Mouse (Mus musculus) cerebellum, adult 9-10 months (tissue): ENCODE measurements around the gene Rgma.

Experiments
- DNase-seq: peaks from one replicate; pipeline ENCODE4 v3.0.0; 2022

Gene Rgma

DNA sequence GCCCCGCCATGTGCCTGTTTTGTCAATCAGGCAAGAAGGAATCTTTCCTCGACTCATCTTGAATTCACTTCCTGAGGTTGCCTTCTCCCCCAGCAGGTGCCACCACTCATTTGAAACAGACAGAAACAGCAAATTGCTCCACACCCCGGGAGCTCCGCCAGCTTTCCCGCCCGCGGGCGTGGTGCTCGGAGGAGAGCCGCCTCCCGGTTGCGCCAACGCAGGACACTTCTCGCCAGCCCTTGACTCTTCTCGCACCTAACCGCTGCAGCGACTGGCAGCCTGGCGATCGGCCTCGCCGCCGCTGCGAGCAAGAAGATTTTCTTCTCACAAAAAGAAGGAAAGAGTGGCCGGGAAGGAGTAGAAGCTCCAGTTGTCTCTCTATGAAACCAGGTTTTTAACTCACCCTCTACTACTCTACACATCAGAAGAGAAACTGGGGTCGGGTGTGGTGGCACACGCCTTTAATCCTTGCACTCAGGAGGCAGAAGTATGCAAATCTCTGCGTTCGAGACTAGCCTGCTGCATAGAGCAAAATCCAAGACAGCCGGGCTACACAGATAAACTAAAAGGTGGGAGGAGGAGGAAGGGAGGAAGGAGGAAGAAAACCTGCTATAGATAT, 2.8 kb upstream of the Rgma start:
- DNase-seq = no peak

DNA sequence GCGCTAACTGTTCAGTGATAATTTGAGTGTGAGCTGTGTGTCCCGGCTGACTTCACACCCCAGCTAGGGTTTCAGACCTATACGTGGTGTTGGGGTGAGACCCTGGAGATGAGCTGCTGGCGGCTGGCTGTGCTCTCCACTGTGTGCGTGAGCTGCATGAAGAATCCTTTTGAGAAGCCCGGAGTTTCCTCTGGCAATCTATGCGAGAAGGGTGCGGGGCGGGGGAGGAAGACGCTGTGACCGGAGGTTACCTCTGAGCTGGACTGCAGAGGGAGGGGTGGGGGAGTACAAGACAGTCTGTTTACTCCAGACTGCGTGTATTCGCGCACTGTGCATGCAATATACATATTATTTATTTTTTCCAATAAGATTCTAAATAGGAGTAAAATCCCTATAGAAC, 582 bp upstream of the Rgma start:
- no peak for DNase-seq

DNA sequence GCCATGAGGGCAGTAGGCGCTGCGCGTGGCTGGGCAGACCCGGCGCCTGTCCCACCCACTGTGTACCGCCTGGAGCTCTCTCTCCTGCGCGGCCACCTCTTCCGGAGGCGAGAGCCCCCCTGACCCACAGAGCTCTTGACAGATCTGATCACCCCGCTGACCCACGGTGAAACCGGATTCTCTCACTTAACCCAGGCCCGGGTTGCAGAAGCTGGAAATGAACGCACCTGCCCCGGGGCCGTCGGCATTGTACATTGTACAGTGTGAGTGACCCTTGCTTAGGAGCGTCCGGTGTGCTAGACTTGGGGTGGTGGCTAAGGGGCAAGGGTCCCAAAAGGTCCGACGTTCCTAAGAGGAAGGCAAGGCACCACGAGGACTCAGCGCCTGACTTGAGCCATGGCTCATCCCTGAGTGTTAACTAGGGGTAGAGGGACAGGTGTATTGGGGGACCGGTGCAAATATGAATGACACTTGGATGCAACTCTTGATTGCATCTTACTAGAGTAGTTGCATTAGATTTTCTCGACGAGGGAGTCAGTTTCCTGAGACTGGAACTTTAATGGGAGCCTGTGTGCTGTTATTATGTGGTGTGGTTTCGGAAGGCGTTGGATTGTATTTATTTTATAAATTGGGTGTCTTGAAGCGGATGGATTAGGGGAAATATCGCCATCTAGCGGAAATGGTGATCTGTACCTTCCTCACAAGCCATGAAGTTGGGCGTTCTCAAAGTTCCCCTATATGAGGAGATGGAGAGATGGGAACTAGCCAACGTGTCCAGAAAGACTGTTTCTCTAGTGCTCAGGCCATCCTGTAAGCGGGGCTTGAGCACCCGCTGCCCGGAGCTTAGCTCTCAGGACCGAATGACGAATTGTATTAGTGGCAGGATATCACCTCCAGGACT, 1.0 kb downstream of the Rgma start:
- DNase-seq = peak; percentile 89

DNA sequence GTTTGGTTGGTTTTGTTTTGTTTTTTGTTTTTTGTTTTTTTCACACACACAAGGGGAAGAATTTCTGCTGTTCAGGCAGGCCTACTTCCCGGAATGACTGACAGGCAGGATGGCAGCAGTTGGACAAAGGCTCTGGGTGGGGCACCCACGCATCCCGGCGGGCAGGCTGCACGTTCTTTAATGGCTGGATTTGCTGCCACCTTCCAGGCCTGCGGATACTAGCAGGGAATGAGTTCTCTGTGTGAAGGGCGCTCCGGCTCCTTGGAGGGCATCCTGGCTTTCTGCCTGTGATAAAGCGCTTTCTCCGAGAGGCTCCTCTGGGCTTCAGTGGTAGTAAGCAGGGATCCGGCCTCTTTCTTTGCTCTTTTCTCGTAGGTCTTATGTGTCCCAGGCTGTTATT, 2.0 kb downstream of the Rgma start:
- DNase-seq = no peak

DNA sequence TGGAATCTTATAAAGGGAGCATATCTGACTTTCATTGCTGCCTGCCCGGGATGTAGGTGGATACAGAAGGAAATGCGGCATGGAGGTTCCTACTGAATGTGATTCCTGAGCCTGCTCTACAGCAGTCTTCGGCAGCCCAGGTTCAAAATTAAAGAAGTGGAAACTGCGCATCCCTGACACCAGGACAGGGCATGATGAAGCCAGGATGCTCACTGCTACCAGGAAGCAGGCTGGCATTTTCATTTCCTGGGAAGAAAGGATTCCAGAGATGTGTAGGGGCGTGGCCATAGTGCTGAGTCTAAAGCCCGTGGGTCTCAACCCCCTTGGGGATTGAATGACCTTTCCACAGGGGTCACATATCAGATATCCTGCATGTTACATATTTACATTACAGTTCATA, 2.7 kb downstream of the Rgma start:
- no peak for DNase-seq

DNA sequence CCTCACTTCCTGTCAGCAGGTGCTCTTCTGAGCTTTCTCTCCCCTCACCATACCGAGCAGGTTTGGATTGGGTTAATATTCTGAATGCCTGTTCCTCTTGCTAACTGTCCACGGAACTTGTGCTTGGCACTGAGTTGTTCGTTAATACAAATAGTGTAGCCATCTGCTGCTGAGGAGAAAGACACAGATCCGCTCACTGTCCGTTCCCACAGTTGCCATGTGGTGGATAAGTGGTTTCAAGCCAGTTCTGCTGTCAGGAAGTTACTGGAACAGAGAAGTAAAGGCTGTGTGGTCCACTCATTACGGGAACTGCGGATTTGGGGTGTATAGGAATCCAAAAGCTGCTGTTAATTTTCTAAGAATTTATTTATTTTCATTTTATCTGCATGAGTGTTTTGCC, 7.5 kb downstream of the Rgma start:
- DNase-seq = no peak

DNA sequence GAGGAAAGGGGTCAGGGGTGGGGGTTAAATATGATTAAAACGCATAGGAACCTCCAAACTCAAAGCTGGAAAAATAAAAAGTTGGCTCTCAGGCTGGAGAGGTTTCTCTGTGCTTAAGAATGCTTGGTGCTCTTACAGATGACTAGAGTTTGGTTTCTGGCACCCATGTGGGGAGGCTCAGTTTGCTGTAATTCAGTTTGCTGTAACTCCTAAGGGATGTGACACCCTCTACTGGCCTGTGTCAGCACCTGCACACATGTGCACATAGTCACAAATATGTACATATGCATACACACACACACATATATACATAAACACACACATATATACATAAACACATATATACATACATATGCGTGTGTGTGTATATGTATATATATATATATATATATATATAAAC, 13.6 kb downstream of the Rgma start:
- no peak for DNase-seq

DNA sequence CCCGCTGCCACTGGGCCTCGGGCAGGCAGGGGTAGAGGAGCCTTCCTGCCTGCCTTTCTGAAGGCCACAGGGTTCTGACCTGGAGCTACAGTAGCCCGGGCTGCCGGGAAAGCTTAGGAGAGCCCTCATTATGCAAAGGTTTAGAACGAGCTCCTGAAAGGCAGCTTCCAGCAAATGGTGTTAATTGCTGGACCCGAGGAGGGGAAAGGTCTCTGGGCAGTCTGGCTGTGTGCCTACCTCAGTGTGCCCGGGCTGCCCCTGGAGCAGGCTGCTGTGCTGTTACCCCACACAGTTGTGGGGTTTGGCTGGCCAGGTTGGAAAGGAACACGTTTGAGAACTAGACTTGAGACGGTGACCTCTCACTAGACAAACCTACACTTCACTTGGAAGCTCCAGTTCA, 14.1 kb downstream of the Rgma start:
- DNase-seq = no peak

DNA sequence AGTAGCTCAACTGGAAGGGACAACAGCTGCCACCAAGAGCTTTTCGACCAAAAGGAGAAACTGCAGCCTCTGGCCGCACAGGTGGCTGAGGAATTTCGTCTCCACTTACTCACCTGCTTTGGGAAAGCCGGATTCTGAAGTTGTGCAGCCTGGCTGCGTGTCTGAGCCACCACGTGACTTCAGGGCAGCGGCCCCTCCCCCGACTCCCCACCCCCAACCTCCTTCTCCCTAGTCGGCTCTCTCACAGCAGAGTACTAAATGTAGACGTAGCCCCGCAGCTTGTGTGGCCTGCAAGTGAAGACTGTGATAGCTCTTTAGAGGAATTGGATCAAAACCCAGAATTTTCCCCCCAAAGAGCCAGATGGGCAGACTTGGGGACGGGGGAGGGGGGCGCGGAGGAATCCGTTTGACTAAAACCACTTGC, 14.6 kb downstream of the Rgma start:
- DNase-seq = no peak

DNA sequence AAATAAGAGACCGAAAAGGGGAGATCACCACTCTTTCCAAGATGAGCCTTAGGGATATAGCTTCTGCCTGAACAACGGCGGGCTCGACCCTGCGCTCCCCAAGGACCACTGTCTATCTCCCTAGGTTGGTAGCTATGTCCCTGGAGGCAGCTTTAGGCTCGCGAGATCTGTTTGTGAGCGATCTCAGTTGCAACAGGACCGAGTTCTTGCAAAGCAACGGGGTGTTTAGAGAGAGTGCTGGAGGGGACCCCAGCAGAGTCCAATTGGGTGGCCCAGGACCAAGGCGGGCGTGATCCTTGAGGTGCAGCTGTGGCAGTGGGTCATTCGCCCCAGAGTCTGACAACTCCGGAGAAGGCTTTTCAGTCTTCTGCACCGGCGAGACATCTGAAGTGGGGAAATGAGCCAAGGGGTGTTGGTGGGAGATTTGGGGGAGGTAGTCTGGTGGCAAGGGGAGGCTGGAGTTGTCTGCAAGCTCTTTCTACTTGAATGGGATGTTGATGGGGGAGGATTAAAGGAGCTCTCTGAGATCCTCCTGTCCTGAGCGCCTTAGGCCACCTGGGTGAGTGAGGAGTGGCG, 15.2 kb downstream of the Rgma start:
- DNase-seq = no peak

DNA sequence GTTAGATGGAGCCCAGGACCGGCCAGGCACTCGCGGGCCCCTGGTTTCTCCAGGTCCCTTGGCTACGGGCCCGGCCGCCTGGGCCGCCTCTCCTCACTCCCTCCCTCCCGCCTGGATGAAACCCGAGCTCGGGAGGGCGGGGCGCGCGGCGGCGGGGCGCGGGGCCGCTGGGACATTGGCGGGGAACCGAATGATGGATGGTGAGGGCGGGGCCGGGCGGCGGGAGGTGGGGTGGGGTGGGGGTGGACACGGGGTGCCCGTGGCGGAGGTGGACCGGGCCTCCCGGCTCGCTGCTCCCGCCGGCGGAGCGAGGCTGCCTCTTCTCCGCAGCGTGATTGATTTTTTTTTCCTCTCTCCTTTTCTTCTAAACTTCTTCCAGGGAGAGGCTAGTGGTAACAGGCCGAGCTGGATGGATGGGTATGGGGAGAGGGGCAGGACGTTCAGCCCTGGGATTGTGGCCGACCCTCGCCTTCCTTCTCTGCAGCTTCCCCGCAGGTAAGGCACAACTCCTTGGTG, 15.8 kb downstream of the Rgma start:
- peak; percentile 81 for DNase-seq

DNA sequence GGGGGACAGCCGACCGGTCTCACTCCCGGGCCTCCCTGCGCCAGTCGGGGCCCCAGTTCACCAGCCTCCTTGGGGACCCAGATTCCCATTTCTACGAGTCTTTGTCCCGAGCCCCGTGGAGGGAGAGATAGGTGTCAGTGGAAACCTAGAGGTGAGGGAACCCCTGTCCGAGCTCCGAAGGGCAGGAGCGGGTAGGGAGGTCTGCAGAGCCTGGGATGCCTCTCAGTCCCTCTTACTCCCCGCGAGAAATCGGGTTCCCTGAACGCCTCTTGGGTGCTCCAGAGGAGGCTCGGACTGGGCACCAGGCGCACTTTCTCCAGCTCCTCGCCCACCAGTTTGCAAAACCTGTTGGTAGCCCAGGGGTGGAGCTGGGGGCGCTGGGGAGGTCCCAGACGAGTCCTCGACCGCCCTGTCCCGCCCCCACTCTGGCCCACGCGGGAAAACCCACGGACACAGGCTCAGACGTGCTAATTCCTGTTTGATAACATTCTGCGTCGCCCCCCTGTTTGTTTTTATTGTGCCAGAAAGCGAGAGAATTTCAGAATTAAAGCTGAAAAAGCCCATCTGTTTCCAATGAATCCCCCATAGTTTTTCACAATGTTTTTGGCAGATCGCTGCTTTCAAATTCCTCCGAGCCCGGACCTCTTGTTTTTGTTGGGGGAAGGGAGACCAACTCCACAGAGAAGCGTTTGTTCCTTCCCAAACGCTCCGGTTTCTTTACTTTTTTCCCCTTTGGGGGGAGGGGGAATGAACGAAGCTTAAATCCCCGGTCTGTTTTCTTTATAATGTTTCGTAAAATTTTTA, 16.4 kb downstream of the Rgma start:
- DNase-seq = no peak

DNA sequence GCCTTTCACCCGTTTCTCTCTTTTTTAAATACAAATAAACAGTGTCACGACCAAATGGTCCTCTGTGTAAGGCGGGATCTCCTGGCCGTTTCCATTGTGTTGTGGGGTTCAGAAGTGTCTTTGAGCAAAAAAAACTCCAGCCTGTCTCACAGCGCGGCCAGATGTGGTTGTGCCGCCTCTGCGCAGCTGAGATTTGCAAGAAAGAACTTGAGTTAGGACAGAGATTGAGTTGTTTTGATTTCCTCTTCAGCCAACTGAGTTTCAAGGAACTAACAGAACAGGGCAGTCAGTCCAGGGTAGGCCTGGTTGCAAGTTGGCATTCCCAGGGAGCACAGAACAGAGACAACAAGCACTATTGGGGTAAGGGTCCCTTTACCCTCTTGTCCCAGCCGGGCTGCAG, 17.1 kb downstream of the Rgma start:
- DNase-seq = no peak

DNA sequence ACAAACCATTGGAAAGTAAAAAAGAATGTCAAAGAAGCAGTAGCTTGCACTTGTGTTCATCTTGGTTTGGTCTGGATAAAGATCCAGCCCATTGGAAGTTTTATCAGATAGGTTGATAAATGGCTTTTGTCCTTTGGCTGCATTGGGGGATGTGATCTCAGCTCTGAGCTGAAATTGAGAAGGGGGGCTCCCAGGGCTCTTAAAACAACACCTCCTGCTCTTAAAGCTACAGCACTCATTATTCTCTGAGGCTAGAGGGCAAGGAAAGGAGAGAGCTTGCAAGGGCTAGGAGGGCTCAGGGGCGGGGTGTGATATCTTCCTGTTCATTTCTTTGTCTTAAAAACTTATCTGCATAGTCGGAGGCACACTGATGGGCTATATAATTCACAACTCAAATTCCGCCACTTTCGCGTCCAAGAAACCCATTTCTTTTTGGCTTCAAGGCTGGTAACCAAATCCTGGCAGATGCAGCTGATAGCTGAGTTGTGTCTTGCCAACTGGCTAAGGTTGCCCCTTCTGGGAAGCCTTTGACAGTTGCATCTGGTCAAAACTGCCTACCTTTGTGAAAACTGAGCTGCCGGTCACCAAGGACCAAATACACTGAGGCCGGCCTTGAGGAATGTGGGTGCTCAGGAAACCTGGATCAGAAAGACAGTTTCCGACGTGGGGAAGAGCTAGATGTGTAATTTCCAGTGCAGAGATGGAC, 18.2 kb downstream of the Rgma start:
- DNase-seq = no peak

DNA sequence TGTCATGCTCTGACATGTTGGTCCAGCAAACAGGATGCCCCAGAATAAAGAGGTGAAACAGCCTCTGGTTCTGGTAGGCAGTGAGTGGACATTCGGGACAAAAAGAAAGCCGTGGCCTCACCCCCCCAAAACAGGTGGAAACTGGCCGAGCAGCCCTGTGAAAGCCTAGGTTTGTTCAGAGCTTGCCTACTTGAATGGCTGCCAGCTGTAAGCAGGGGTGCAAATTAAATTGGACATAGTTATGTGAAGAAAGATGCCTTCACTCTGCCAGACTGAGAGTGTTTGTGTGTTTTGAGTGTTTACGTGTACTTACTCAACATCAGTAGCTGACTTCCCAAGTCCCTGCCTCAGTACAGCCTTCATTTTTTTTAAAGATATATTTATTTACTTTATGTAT, 18.7 kb downstream of the Rgma start:
- DNase-seq = no peak

DNA sequence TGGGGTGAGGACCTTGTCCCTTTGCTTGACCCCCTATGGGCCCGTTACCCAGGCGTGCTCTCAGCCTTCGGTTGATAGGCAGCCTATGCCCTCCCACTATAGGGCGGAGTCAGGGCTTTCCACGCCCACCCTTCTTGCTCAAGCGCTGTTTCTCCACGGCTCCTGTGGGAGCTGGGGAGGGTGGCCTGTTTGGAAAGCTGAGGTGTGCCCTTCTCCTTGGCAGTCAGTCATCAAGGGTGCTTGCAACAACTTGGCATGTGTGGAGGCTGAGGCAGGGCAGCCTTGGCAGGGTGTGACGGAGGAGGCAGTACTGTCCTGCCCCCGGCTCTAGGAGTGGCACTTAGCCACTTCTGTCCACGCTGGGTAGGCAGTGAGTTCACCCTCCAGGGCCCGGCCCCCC, 23.0 kb downstream of the Rgma start:
- peak; percentile 71 for DNase-seq

DNA sequence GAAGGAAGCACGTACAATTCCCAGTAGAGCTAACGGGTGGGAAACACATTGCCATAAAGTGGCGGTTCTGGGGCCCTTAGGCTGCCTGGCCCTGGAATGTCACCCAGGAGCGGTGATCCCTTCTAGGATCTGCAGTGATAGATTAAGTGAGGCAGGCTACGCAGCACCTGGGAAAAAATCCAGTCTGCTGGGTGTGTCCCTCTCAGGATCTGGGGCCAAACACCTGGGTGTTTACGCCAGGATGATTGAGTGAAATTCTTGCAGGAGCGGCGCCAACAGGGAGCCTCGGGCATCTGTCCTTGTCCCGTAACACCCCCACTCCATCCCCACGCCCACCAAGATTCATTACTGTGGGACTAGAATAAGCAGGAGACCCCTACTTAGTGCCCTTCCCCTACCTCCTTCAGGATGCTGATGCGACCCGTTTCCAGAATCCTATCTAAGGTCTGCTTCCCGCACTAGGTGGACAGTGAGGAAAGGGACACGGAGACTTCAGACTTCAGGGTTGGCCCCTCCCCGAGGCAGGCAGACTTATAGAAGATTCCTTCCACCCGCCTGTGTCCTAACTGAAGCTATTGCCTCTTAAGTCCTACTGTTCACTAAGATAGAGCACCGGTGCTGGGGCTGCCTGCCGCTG, 23.6 kb downstream of the Rgma start:
- DNase-seq = no peak

DNA sequence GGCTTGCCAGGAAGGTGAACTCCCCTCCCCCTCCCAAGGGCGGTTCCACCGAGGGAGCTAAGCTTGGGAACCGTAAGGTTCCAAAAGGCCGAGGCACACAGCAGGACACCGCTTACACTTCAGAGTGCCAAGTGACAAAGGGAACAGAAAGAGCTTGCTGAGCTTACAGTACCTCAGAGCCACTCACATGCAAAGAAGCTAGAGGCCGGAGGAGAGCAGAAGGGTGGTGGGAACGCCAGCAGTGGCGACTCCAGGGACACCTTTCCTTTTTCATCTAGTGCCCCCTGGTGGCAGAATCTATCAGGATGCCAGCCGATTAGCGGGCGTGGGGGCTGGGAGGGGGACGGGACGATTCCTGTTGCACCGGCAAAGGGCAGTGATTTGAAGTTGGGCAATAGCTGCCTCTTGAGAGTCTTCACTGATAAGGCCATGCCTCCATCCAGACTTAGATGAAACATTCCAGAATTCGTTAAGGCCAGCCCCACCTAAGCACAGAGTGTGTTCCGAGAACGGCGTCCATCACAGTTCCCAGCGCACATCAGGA, 24.3 kb downstream of the Rgma start:
- DNase-seq = peak; percentile 83

DNA sequence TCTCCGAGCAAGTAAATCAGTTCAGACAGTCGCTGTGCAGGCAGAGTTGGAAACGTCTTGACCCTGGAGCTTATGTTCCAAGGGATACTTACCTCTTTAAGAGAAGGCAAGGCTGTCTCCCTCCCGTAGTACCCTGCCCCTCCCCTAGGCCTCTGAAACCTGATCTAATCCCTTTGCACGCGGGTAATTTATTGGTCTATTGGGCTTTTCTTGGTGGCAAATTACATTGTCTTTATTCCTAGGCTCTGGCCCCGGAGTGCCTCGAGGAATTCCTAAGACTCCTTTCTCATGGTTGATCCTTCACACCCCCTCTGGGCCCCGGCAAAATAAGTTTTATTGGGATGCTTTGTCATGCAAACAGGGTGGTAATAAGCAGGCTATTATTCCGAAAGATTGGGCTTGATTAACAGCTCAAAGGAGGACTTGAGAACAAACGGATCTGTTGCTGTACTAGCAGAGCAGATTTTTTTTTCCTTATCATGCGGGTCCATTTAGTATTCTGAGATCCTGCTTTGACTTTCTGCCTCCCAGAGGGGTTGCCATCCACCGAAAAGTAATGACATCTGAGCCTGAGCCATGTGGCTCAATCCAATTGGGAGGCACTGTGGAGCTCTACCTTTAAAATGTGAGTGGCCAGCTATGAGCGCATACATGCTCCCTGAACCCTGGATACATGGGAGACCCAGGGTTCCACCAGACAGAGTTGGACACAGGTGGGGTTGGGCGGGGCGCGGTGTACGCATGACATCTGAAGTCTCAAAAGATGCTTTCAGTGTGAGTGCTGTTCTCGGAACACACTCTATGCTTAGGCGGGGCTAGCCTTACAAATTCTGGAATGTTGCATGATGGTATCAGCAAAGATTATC, 25.0 kb downstream of the Rgma start:
- DNase-seq = no peak

DNA sequence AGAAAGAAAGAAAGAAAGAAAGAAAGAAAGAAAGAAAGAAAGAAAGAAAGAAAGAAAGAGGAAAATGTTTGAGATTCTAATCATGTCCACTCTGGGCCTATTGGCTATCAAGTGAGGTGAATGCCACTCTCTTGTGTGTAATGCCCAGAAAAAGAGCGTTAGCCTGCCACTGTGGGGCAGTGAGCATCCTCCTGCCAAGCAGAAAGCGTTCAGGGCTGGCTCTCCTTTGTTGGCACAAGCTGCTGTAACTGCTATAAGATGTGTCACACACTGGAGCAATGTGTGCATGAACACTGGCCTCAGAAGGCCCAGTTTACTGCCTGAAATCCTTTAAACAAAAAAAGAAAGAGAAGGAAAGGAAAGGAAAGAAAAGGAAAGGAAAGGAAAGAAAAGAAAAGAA, 26.8 kb downstream of the Rgma start:
- DNase-seq = no peak

DNA sequence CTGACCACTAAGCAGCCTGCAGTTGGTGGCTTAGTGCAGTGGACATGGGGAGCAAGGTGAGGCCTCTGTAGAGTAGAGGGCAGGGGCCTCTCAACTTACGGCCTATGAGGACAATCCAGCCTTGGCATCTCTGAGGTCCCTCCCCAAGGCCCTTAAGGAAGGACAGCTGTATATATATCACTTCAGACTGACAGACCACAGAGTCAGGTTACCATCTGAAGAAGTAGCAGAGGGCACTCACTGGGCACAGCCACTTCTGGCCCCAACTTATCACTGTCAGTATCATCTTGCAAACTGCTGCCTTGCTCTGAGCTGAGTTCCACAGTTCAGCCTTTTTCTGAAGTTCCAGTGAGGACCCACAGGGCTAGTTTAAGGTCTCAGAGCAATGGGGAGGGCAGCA, 27.4 kb downstream of the Rgma start:
- DNase-seq = no peak
